Mouse (Mus musculus) megakaryocyte, embryonic 14.5 days (primary cell): ENCODE results near the gene Acpp.

Experiments
- FLI1 ChIP-seq: IDR thresholded peaks from 2 replicates; pipeline ENCODE4 v1.6.1; 2012; ENCODE audit warnings: low read length, inconsistent platforms, mixed read lengths
- GATA1 ChIP-seq: IDR thresholded peaks from 3 replicates; pipeline ENCODE4 v1.6.1; 2012; ENCODE audit warnings: mixed read lengths, low read length, inconsistent platforms, borderline replicate concordance

GRCm38 (mm10) chr9:104337183-104337931 is at the start of gene Acpp:
- TF ChIP-seq GATA1: no peak
- no peak for TF ChIP-seq FLI1
